Mouse (Mus musculus) ES-Bruce4 (cell line): ENCODE data around the gene D5Ertd579e. TPM values are rescaled to one million over a fixed set of nuclear protein-coding genes. Genes with fewer than 3 reads are reported as not detected.

Source experiments
- H3K27ac ChIP-seq: 2 replicates; pipeline ENCODE4 v1.5.1; 2012; ENCODE audit warnings: low read length, inconsistent platforms; ENCODE audit not compliant: insufficient read depth
- H3K27me3 ChIP-seq: 2 replicates; pipeline ENCODE4 v1.6.1; 2012; ENCODE audit warnings: mild to moderate bottlenecking, low read length, inconsistent platforms; ENCODE audit not compliant: control insufficient read depth, poor library complexity, insufficient read depth, severe bottlenecking
- H3K36me3 ChIP-seq: 2 replicates; pipeline ENCODE4 v1.6.1; 2012; ENCODE audit warnings: inconsistent platforms, mild to moderate bottlenecking, low read length, moderate library complexity; ENCODE audit not compliant: control insufficient read depth, poor library complexity, insufficient read depth, severe bottlenecking
- H3K4me1 ChIP-seq: one replicate; pipeline ENCODE4 v1.8.1; 2011; ENCODE audit warnings: low read length; ENCODE audit not compliant: control insufficient read depth, insufficient read depth
- H3K4me3 ChIP-seq: 2 replicates; pipeline ENCODE4 v1.5.1; 2011; ENCODE audit warnings: low read depth, mild to moderate bottlenecking, low read length
- H3K9ac ChIP-seq: 2 replicates; pipeline ENCODE4 v1.6.1; 2012; ENCODE audit warnings: low read depth, mild to moderate bottlenecking, inconsistent platforms; ENCODE audit not compliant: poor library complexity, severe bottlenecking
- H3K9me3 ChIP-seq: replicated peaks from 2 replicates; pipeline ENCODE4 v1.6.1; 2012; ENCODE audit warnings: mild to moderate bottlenecking, low read length, inconsistent platforms; ENCODE audit not compliant: control insufficient read depth, poor library complexity, insufficient read depth, severe bottlenecking
- CTCF ChIP-seq: IDR thresholded peaks from one replicate; pipeline ENCODE4 v1.8.1; 2011; ENCODE audit warnings: low read depth, low read length
- EP300 ChIP-seq: IDR thresholded peaks from 2 replicates; pipeline ENCODE4 v1.6.1; 2011; ENCODE audit warnings: low read depth, low read length; ENCODE audit not compliant: insufficient read depth
- POLR2A ChIP-seq: IDR thresholded peaks from one replicate; pipeline ENCODE4 v1.8.1; 2011; ENCODE audit warnings: low read length; ENCODE audit not compliant: insufficient read depth
- polyA plus RNA-seq: library from polyadenylated mRNA; stranded (reverse); fragments of >200 nt; gene quantifications from 2 replicates; pipeline ENCODE4 v1.2.4, GENCODE M21; 2011; ENCODE audit warnings: low read depth; ENCODE audit not compliant: missing spikeins, insufficient read depth, insufficient read length

The D5Ertd579e gene
- polyA plus RNA-seq, 1 experiment: 44.1 TPM

DNA sequence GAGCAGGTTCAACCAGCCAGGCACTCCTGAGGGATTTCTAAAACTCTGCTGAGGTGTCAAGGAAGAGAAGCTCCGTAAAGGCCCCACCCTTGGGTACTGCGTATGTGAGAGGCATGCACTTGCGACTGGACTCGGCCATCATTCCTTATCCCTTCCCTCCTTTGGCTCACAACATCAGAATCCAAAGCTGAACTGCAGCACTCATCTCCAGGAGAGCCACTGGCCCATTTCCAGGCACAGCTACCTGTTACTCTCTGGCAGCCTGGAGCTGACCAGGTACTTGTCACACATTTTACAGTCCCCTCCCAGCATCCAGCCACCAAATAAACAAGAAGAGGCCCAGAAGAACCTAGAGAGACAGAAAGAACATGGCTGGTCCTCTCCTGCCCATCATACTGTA is 143.4 kb downstream of the D5Ertd579e start:
- Histone ChIP-seq H3K36me3 (no peaks in the 10 kb centered on the region), H3K27ac (no peak overlapping the region), H3K27me3 (no peaks in the 10 kb centered on the region), H3K9ac (no peak overlapping the region), H3K4me3 (no peak overlapping the region), H3K4me1 (peaks cover 14% of the 10 kb centered on the region), H3K9me3 (no peaks in the 10 kb centered on the region)
- TF ChIP-seq EP300 (no peak), CTCF (no peak), POLR2A (no peak)

Other genes with a start within 250 kb of the D5Ertd579e start
- gene Grpel1, start 231.0 kb downstream of the D5Ertd579e start, polyA plus RNA-seq: 28.8 and 28.9 TPM in 2 replicates
- gene Tada2b, start 211.7 kb downstream of the D5Ertd579e start, polyA plus RNA-seq: 6.8 and 8.4 TPM in 2 replicates
- gene Ccdc96, start 211.4 kb downstream of the D5Ertd579e start, polyA plus RNA-seq: 0.33 and 0.37 TPM in 2 replicates
- 28.8 and 31.7 TPM in 2 replicates for gene Tbc1d14, start 102.7 kb downstream of the D5Ertd579e start, polyA plus RNA-seq
- 8.6 and 9.7 TPM in 2 replicates for gene Bloc1s4, start 52.6 kb upstream of the D5Ertd579e start, polyA plus RNA-seq
- 312 and 320 TPM in 2 replicates for gene Mrfap1, start 100.7 kb upstream of the D5Ertd579e start, polyA plus RNA-seq
- 10.5 and 11.4 TPM in 2 replicates for gene Man2b2, start 134.6 kb upstream of the D5Ertd579e start, polyA plus RNA-seq
- gene Ppp2r2c, start 172.5 kb upstream of the D5Ertd579e start, polyA plus RNA-seq: 14.6 and 15.9 TPM in 2 replicates